Mouse (Mus musculus): ENCODE data around the gene Syce3. TPM values are rescaled to one million over a fixed set of nuclear protein-coding genes. Genes with fewer than 3 reads are reported as not detected.

The Syce3 gene
- polyA plus RNA-seq, 1 experiment from 2014 or later, result not detected

GRCm38 (mm10) chr15:89404831-89405623, 5.3 kb downstream of the Syce3 start:
- no peaks in the 10 kb centered on the region for H3K36me3 ChIP-seq
- DNase-seq (ENCODE audit: low spot score), result no peak
- H3K9me3 ChIP-seq, result peaks cover 11% of the 10 kb centered on the region
- no peaks in the 10 kb centered on the region for H3K27me3 ChIP-seq (ENCODE audit: insufficient read depth, poor library complexity, severe bottlenecking)
- H3K27ac ChIP-seq, result no peak overlapping the region
- WGBS, result 86% methylated on average over 10 of the region's 10 CpGs
- H3K4me3 ChIP-seq, result no peak overlapping the region
- no peaks in the 10 kb centered on the region for H3K4me1 ChIP-seq (replicated peaks)

- Histone ChIP-seq H3K4me1 (replicated peaks) (no peaks in the 10 kb centered on the region), H3K4me3 (no peak overlapping the region)
- DNase-seq (ENCODE audit: low spot score), result no peak
Measured at GRCm38 (mm10) chr15:89402471-89402870, 7.8 kb downstream of the Syce3 start.

GRCm38 (mm10) chr15:89399716-89400115, 10.6 kb downstream of the Syce3 start:
- Histone ChIP-seq H3K27me3 (ENCODE audit: insufficient read depth, poor library complexity, severe bottlenecking) (no peaks in the 10 kb centered on the region), H3K27ac (no peak overlapping the region), H3K9me3 (no peaks in the 10 kb centered on the region), H3K36me3 (no peaks in the 10 kb centered on the region), H3K4me1 (replicated peaks) (no peaks in the 10 kb centered on the region), H3K4me3 (no peak overlapping the region)
- no peak for DNase-seq (ENCODE audit: low spot score)
- 65% methylated on average over 1 of the region's 1 CpGs for WGBS

More at GRCm38 (mm10) chr15:89402471-89402870, 7.8 kb downstream of the Syce3 start:
- Histone ChIP-seq H3K27ac (no peak overlapping the region), H3K36me3 (no peaks in the 10 kb centered on the region), H3K27me3 (ENCODE audit: insufficient read depth, poor library complexity, severe bottlenecking) (no peaks in the 10 kb centered on the region), H3K9me3 (peaks cover 4% of the 10 kb centered on the region; the same call in 1 of the 2 replicates)
- 89% methylated on average over 1 of the region's 1 CpGs for WGBS

GRCm38 (mm10) chr15:89398146-89398545, 12.2 kb downstream of the Syce3 start:
- no peaks in the 10 kb centered on the region for H3K9me3 ChIP-seq
- 86% methylated on average over 2 of the region's 2 CpGs for WGBS
- no peak for DNase-seq (ENCODE audit: low spot score)

GRCm38 (mm10) chr15:89396883-89397282, 13.4 kb downstream of the Syce3 start:
- no peaks in the 10 kb centered on the region for H3K36me3 ChIP-seq
- 90% methylated on average over 4 of the region's 4 CpGs for WGBS
- no peak for DNase-seq (ENCODE audit: low spot score)
- no peaks in the 10 kb centered on the region for H3K4me1 ChIP-seq (replicated peaks)
- no peaks in the 10 kb centered on the region for H3K9me3 ChIP-seq
- no peak overlapping the region for H3K27ac ChIP-seq
- H3K4me3 ChIP-seq, result no peak overlapping the region
- no peaks in the 10 kb centered on the region for H3K27me3 ChIP-seq (ENCODE audit: insufficient read depth, poor library complexity, severe bottlenecking)

More at GRCm38 (mm10) chr15:89398146-89398545, 12.2 kb downstream of the Syce3 start:
- Histone ChIP-seq H3K27me3 (ENCODE audit: insufficient read depth, poor library complexity, severe bottlenecking) (no peaks in the 10 kb centered on the region), H3K36me3 (no peaks in the 10 kb centered on the region), H3K4me3 (no peak overlapping the region), H3K4me1 (replicated peaks) (no peaks in the 10 kb centered on the region), H3K27ac (no peak overlapping the region)

- Histone ChIP-seq H3K9me3 (no peaks in the 10 kb centered on the region), H3K4me1 (replicated peaks) (peaks cover 3% of the 10 kb centered on the region; the same call in 1 of the 2 replicates), H3K27me3 (ENCODE audit: insufficient read depth, poor library complexity, severe bottlenecking) (peaks cover 11% of the 10 kb centered on the region), H3K27ac (no peak overlapping the region), H3K36me3 (no peaks in the 10 kb centered on the region), H3K4me3 (no peak overlapping the region)
- 94% methylated on average over 10 of the region's 10 CpGs for WGBS
- DNase-seq (ENCODE audit: low spot score), result no peak
Measured at GRCm38 (mm10) chr15:89390081-89390480, 20.2 kb downstream of the Syce3 start.

- WGBS, result 46% methylated on average over 12 of the region's 12 CpGs
- Histone ChIP-seq H3K27ac (no peak overlapping the region), H3K36me3 (no peaks in the 10 kb centered on the region), H3K4me3 (no peak overlapping the region), H3K9me3 (no peaks in the 10 kb centered on the region), H3K27me3 (ENCODE audit: insufficient read depth, poor library complexity, severe bottlenecking) (peaks cover 27% of the 10 kb centered on the region), H3K4me1 (replicated peaks) (peaks cover 7% of the 10 kb centered on the region; the same call in 1 of the 2 replicates)
- no peak for DNase-seq (ENCODE audit: low spot score)
Measured at GRCm38 (mm10) chr15:89387127-89387526, 23.2 kb downstream of the Syce3 start.

- WGBS, result 86% methylated on average over 7 of the region's 7 CpGs
- DNase-seq (ENCODE audit: low spot score), result no peak
Measured at GRCm38 (mm10) chr15:89384617-89385016, 25.7 kb downstream of the Syce3 start, which contains the start of gene Klhdc7b. Gene Klhdc7b, plus strand, starts transcription at chr15:89384917.

GRCm38 (mm10) chr15:89379429-89379828, 30.9 kb downstream of the Syce3 start:
- no peaks in the 10 kb centered on the region for H3K36me3 ChIP-seq
- peak overlapping the region; percentile 73; the same call in 1 of the 2 replicates for H3K27ac ChIP-seq
- DNase-seq (ENCODE audit: low spot score), result no peak
- peak overlapping the region; percentile 55 for H3K4me3 ChIP-seq
- 10% methylated on average over 10 of the region's 10 CpGs for WGBS
- no peaks in the 10 kb centered on the region for H3K9me3 ChIP-seq
- peaks cover 31% of the 10 kb centered on the region for H3K4me1 ChIP-seq (replicated peaks)
- peaks cover 78% of the 10 kb centered on the region for H3K27me3 ChIP-seq (ENCODE audit: insufficient read depth, poor library complexity, severe bottlenecking)

More at GRCm38 (mm10) chr15:89384617-89385016, 25.7 kb downstream of the Syce3 start, which contains the start of gene Klhdc7b:
- Histone ChIP-seq H3K9me3 (no peaks in the 10 kb centered on the region), H3K27me3 (ENCODE audit: insufficient read depth, poor library complexity, severe bottlenecking) (peaks cover 51% of the 10 kb centered on the region), H3K4me1 (replicated peaks) (peaks cover 7% of the 10 kb centered on the region; the same call in 1 of the 2 replicates), H3K36me3 (no peaks in the 10 kb centered on the region), H3K27ac (no peak within 1 kb of the TSS), H3K4me3 (no peak within 1 kb of the TSS)

- WGBS, result 1% methylated on average over 33 of the region's 33 CpGs
- H3K4me3 ChIP-seq, result peak within 1 kb of the TSS; percentile 55
- no peaks in the 10 kb centered on the region for H3K9me3 ChIP-seq
- DNase-seq (ENCODE audit: low spot score), result peak; percentile 57
- peak within 1 kb of the TSS; percentile 73 for H3K27ac ChIP-seq
- no peaks in the 10 kb centered on the region for H3K36me3 ChIP-seq
- peaks cover 36% of the 10 kb centered on the region for H3K4me1 ChIP-seq (replicated peaks)
- H3K27me3 ChIP-seq (ENCODE audit: insufficient read depth, poor library complexity, severe bottlenecking), result peaks cover 76% of the 10 kb centered on the region
Measured at GRCm38 (mm10) chr15:89378831-89379401, 31.4 kb downstream of the Syce3 start, which contains the start of gene Odf3b. Gene Odf3b, minus strand, starts transcription at chr15:89379282.

GRCm38 (mm10) chr15:89377938-89378828, 32.1 kb downstream of the Syce3 start:
- Histone ChIP-seq H3K4me1 (replicated peaks) (peaks cover 39% of the 10 kb centered on the region), H3K9me3 (no peaks in the 10 kb centered on the region), H3K36me3 (no peaks in the 10 kb centered on the region), H3K27ac (peak overlapping the region; percentile 73; the same call in 1 of the 2 replicates), H3K27me3 (ENCODE audit: insufficient read depth, poor library complexity, severe bottlenecking) (peaks cover 76% of the 10 kb centered on the region), H3K4me3 (peak overlapping the region; percentile 55)
- no peak for DNase-seq (ENCODE audit: low spot score)
- 11% methylated on average over 46 of the region's 46 CpGs for WGBS

- no peaks in the 10 kb centered on the region for H3K9me3 ChIP-seq
- DNase-seq (ENCODE audit: low spot score), result no peak
- H3K4me3 ChIP-seq, result peak overlapping the region; percentile 23
- peaks cover 47% of the 10 kb centered on the region for H3K4me1 ChIP-seq (replicated peaks)
- WGBS, result 7% methylated on average over 18 of the region's 18 CpGs
- H3K27me3 ChIP-seq (ENCODE audit: insufficient read depth, poor library complexity, severe bottlenecking), result peaks cover 69% of the 10 kb centered on the region
- H3K36me3 ChIP-seq, result peaks cover 8% of the 10 kb centered on the region
- no peak overlapping the region for H3K27ac ChIP-seq
Measured at GRCm38 (mm10) chr15:89377362-89377761, 32.9 kb downstream of the Syce3 start.

Measured in hindbrain, embryonic 10.5 days (tissue).